Mouse (Mus musculus) stomach, postnatal 0 days (tissue): Measurements from ENCODE around the gene Prdm11. TPM values are rescaled to one million over a fixed set of nuclear protein-coding genes. Genes with fewer than 3 reads are reported as not detected.

ENCODE experiments used
- ATAC-seq: fragments of 200-750 bp; cut with Nextera tagmentation; 2 replicates; pipeline ENCODE4 v1.8.0; 2017; ENCODE audit not compliant: low FRiP score, low TSS enrichment
- DNase-seq: peaks from one replicate; pipeline ENCODE4 v3.0.0-alpha.2; 2016; ENCODE audit warnings: low spot score
- H3K27ac ChIP-seq: fragments of 300-500 bp; sonication (generic); replicated peaks from 2 replicates; pipeline ENCODE4 v1.5.1; 2014; ENCODE audit warnings: mild to moderate bottlenecking, control low read depth
- H3K27me3 ChIP-seq: fragments of 300-500 bp; sonication (generic); 2 replicates; pipeline ENCODE4 v1.6.1; 2014; ENCODE audit warnings: low read length; ENCODE audit not compliant: control insufficient read depth, insufficient read depth
- H3K36me3 ChIP-seq: fragments of 300-500 bp; sonication (generic); 2 replicates; pipeline ENCODE4 v1.6.1; 2014; ENCODE audit warnings: low read length, mixed read lengths; ENCODE audit not compliant: control insufficient read depth, insufficient read depth
- H3K4me1 ChIP-seq: fragments of 300-500 bp; sonication (generic); replicated peaks from 2 replicates; pipeline ENCODE4 v1.6.1; 2014; ENCODE audit warnings: antibody characterized with exemption; ENCODE audit not compliant: control insufficient read depth, insufficient read depth
- H3K4me2 ChIP-seq: fragments of 300-500 bp; sonication (generic); replicated peaks from 2 replicates; pipeline ENCODE4 v1.6.1; 2014; ENCODE audit warnings: low read depth, mild to moderate bottlenecking, control low read depth, moderate library complexity
- H3K4me3 ChIP-seq: fragments of 300-500 bp; sonication (generic); 2 replicates; pipeline ENCODE4 v1.5.1; 2014; ENCODE audit warnings: low read depth, low read length, control low read depth
- H3K9ac ChIP-seq: fragments of 300-500 bp; sonication (generic); 2 replicates; pipeline ENCODE4 v1.6.1; 2014; ENCODE audit warnings: mild to moderate bottlenecking, low read length, control low read depth, mixed read lengths
- H3K9me3 ChIP-seq: fragments of 300-500 bp; sonication (generic); 2 replicates; pipeline ENCODE4 v1.6.1; 2016; ENCODE audit warnings: low read length; ENCODE audit not compliant: control insufficient read depth
- CTCF ChIP-seq: IDR thresholded peaks from 2 replicates; pipeline ENCODE4 v1.5.1; 2016; ENCODE audit warnings: antibody characterized with exemption, low read depth, mild to moderate bottlenecking, moderate library complexity
- EP300 ChIP-seq: optimal IDR thresholded peaks from 2 replicates; pipeline ENCODE3; 2016; ENCODE audit warnings: antibody characterized with exemption
- WGBS: fragments of 180-500 bp; shearing (Covaris S2); extraction: QIAGEN DNeasy Blood & Tissue Kit; methylation state at CpG from one replicate; pipeline ENCODE4 v1.1.7; 2014; 5-methylcytosine and 5-hydroxymethylcytosine counted together
- polyA plus RNA-seq: library from polyadenylated mRNA; unstranded; fragments of >200 nt; fragmentation: Nextera tagmentation; extraction: Ambion mirVana; gene quantifications from 2 replicates; pipeline ENCODE4 v1.2.1, GENCODE M21; 2015

The Prdm11 gene
- polyA plus RNA-seq, 1 experiment from 2014 or later = 5.8 TPM

GRCm38 (mm10) chr2:92953450-92953849 is 92.5 kb downstream of the Prdm11 start:
- no peaks in the 10 kb centered on the region for H3K27me3 ChIP-seq
- no peak for DNase-seq
- TF ChIP-seq CTCF = no peak
- TF ChIP-seq EP300 = no peak
- H3K4me3 ChIP-seq = no peak overlapping the region
- no peak overlapping the region for H3K27ac ChIP-seq
- H3K4me2 ChIP-seq = no peak overlapping the region
- no peaks in the 10 kb centered on the region for H3K9me3 ChIP-seq
- no peak for ATAC-seq
- H3K36me3 ChIP-seq = no peaks in the 10 kb centered on the region
- H3K9ac ChIP-seq = no peak overlapping the region
- no peaks in the 10 kb centered on the region for H3K4me1 ChIP-seq
- 88% methylated on average over 17 of the region's 17 CpGs for WGBS

DNA sequence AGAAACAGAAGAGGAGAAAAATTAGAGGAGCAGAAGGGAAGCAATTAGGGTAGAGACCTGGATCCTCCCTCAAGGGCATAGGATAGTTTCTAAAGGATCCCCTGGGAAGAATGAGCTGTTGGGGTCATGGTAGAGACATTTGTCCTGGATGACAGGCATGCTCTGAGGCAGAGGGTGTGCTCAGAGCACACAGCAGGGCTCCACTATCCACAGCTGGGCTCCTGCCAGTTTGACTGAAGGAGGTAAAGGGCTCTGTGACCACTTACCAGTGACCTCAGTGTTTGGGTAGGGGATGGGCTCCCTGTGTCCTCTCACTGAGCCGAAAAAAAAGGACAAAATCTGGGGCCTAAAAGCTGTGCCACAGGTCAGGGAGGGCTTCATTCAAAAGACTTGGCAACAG is 96.4 kb downstream of the Prdm11 start:
- 36% methylated on average over 1 of the region's 1 CpGs for WGBS
- no peak for TF ChIP-seq EP300
- TF ChIP-seq CTCF = no peak
- ATAC-seq (no peak), DNase-seq (no peak)
- H3K4me2 ChIP-seq = no peak overlapping the region
- H3K9ac ChIP-seq = no peak overlapping the region
- H3K4me3 ChIP-seq = no peak overlapping the region
- H3K36me3 ChIP-seq = no peaks in the 10 kb centered on the region
- no peak overlapping the region for H3K27ac ChIP-seq
- no peaks in the 10 kb centered on the region for H3K9me3 ChIP-seq
- no peaks in the 10 kb centered on the region for H3K27me3 ChIP-seq
- 0 out of 2 replicates have a peak, but pooled peaks cover 3% of the 10 kb centered on the region for H3K4me1 ChIP-seq

- H3K4me1 ChIP-seq = 0 out of 2 replicates have a peak, but pooled peaks cover 3% of the 10 kb centered on the region
- TF ChIP-seq CTCF (no peak), EP300 (no peak)
- no peak overlapping the region for H3K4me3 ChIP-seq
- H3K4me2 ChIP-seq = no peak overlapping the region
- H3K9me3 ChIP-seq = no peaks in the 10 kb centered on the region
- DNase-seq (no peak), ATAC-seq (no peak)
- no peak overlapping the region for H3K9ac ChIP-seq
- no peak overlapping the region for H3K27ac ChIP-seq
- H3K27me3 ChIP-seq = no peaks in the 10 kb centered on the region
- no peaks in the 10 kb centered on the region for H3K36me3 ChIP-seq
- WGBS = 60% methylated on average over 7 of the region's 7 CpGs
Observed at GRCm38 (mm10) chr2:92948699-92949300, 97.2 kb downstream of the Prdm11 start.

DNA sequence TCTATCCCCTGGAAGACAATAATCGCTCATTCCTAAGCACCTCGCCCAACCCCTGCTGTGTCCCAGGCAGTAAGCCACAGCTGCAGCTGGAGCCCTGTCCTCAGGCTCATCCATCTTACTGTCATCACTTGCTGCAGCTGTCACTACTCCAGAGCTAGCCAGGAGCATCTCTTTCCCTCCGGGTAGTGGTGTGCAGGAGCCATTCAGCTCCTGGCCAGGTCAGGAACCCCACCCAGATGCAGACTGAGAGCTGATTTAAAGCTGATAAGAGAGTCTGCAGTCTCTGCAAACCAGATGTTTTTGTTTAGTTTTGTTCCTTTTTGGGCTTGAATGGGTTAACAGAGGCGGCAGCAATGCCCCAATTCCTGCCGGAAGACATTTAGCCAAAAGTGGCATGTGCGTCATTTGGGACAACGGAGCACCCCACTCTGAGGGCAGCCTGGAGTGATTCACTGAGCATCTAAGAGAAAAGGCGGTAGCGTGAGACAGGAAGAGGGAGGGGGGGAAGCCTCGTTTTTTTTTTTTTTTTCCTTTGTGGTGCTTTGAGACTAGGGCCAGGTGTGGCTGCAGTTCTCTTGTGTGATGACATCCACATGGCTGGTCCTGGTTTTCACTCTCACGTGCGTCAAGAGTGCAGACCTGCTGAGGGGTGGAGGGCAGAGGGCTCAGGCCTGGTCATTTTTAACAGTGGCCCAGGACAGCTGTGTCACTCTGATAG is 97.8 kb downstream of the Prdm11 start:
- no peaks in the 10 kb centered on the region for H3K36me3 ChIP-seq
- WGBS = 13% methylated on average over 12 of the region's 12 CpGs
- no peaks in the 10 kb centered on the region for H3K27me3 ChIP-seq
- 0 out of 2 replicates have a peak overlapping the region, but pooled peaks have one; percentile 4 for H3K9ac ChIP-seq
- no peak overlapping the region for H3K4me3 ChIP-seq
- H3K4me1 ChIP-seq = 0 out of 2 replicates have a peak, but pooled peaks cover 3% of the 10 kb centered on the region
- TF ChIP-seq CTCF (no peak), EP300 (no peak)
- ATAC-seq (no peak), DNase-seq (no peak)
- no peaks in the 10 kb centered on the region for H3K9me3 ChIP-seq
- H3K27ac ChIP-seq = no peak overlapping the region
- no peak overlapping the region for H3K4me2 ChIP-seq

DNA sequence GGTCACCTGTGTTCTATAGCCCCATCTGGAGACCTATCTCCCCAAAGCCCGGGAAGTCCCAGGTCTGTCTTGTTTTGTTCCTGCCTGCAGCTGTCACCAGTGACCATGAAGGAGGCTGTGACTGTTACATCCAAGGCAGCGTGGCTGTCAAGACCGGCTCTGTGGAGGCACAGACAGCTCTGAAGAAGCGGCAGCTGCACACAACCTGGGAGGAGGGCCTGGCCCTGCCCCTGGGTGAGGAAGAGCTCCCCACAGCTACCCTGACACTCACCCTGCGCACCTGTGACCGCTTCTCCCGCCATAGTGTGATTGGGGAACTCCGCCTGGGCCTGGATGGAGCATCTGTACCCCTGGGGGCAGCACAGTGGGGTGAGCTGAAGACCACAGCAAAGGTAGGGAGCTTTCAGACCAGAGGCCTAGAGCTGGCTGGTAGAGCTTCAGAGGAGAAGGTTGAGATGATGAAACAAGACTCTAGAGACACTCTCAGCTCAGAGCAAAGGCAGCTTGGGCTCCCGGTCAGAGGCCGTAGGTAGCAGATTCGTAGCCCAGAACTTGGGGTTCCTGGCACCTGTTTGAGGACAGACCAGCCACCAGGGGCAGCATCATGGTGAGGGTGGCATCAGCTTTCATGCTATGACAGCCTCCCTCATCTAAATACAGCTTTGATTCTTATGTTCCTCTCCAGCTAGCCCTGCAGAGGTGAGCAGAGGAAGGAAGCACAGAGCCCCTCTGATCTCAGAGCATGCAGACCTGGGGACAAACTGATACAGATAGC is 100.0 kb downstream of the Prdm11 start:
- DNase-seq = no peak
- H3K4me1 ChIP-seq = 0 out of 2 replicates have a peak, but pooled peaks cover 3% of the 10 kb centered on the region
- H3K4me3 ChIP-seq = no peak overlapping the region
- no peak overlapping the region for H3K4me2 ChIP-seq
- H3K27me3 ChIP-seq = no peaks in the 10 kb centered on the region
- H3K9me3 ChIP-seq = no peaks in the 10 kb centered on the region
- no peak overlapping the region for H3K9ac ChIP-seq
- H3K36me3 ChIP-seq = no peaks in the 10 kb centered on the region
- H3K27ac ChIP-seq = no peak overlapping the region
- no peak for ATAC-seq
- 88% methylated on average over 11 of the region's 11 CpGs for WGBS
- TF ChIP-seq CTCF = peak; percentile 17; the same call in 1 of the 2 replicates
- no peak for TF ChIP-seq EP300
